Mouse (Mus musculus) CH12F3 (cell line): Measurements from ENCODE around the gene Eif4e3.

Experiments used
- in situ Hi-C: fragments of 300-500 bp; cut with MboI; formaldehyde crosslinking; loops from 2 replicates; pipeline ENCODE4 v1.14.3; 2020; ENCODE audit warnings: low sequenced_read_pairs

Gene Eif4e3

DNA sequence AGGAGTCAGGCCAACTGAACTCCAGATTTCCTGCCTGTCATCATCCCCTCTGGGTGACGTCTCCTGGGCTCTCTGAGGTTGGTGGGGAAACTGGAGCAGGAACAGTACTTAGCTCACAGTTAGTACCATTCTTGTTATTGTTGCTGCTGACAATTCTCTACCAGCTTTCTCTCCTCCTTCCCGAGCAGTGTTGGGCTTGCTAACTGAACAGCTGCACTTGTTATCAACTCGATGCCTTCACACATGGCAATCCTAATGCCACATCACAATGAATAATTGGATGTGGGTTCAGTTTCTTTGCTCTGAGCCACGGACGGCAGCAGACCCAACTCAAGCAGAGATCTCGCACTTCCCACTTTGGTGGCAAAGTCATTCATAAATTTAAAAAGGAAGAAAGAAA lies 89.5 kb downstream of the Eif4e3 start:
- in situ Hi-C loops: no loop called here

DNA sequence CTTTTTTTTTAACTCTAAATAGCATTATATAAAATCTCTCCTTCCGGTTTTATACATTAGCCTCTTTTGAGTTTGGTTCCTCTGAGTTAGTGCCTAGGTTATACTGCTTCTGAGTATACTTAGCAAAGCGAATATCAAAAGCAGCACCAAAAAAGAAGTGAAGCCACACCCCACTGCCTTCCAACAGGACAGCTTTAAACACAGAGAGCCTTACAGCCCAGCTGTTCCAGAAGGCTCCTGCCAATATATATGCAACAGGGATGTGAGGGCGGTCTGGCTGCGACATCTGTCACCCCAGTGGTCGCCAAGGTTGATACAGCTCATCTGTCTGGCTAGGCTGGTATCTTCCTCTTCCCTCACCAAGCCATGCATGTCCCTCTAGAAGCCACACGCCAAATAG lies 90.9 kb downstream of the Eif4e3 start:
- in situ Hi-C loops: no loop called here
